Mouse (Mus musculus) left cerebral cortex, postnatal 14 days (tissue): ENCODE measurements around the gene Myom3. TPM values are rescaled to one million over a fixed set of nuclear protein-coding genes. Genes with fewer than 3 reads are reported as not detected.

Experiments used
- DNase-seq, 2 experiments: peaks; one replicate each; pipeline ENCODE4 v3.0.0; 2021 to 2022; ENCODE audit warnings: low spot score in 2 of 2, mixed read lengths in 1 of 2
- intact Hi-C: fragments of 180-260 bp; cut with DNase I; formaldehyde crosslinking; loops from one replicate; pipeline ENCODE4 v1.15.1; 2025
- total RNA-seq, 2 experiments: library from RNA; stranded (reverse); gene quantifications; 2 replicates each; pipeline ENCODE4 v1.2.3; 2021

The Myom3 gene
- total RNA-seq, 2 experiments from 2014 or later = 2.0 to 2.1 TPM

DNA sequence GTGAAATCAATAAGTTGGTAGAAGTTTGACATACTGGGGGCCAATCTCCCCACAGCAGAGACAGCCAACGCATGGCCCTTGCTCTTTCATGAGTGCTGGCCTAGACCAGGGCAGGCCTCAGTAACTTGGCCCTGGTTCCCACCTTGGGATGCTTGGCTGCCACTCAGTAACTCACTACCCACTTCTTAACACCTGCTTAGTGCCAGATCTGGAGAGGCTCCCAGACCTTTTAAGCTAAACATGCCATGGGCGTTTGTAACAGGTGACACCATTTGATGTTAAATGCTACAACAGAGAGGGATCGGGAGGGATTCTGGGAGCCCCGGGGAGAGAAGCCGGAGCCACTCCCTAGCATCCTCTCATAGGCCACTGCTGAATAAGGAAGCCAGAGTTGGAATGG is 33.3 kb downstream of the Myom3 start:
- intact Hi-C loops = no loop called here
- no peak for DNase-seq

DNA sequence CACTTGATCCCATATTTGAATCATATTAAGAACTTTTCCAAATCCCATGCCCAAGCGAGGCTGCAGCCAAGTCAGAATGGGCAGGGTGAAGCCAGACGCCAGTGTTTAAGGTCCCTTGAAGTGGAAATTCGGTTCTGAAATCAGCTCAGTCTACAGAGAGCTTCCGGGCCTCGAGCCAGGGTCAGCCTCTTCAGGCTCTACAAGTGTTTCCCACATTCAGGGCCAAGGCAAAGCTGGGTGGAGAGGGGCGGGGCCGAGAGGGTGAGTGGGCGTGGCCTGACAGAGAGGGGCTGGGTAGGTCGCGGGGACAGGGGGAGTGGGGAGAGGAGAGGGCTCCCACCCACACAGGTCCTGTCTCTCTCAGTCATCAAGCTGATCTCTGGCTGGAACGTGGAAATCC is 38.4 kb downstream of the Myom3 start:
- peak; percentile 14 to 32 for DNase-seq

DNA sequence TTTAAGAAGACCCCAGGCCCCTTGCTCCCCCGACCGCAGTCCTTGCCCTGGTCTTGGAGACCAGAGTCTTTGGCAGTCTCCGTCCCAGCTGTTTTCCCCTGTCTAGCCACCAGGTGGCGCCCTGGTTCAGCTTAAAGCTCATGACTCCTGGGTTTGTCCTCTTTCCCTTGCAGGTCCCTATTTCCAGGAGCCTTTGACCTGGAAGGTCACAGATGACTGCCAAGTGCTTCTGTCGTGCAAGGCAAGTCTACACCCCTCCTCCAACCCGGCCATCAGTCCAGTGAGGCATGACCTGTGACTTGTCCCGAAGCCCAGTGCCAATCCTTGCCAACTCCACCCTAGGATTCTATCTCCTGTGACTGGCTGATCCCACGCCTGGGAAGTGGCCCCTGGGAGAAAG is 42.0 kb downstream of the Myom3 start:
- intact Hi-C loops = no loop called here
- peak; percentile 87 to 88 for DNase-seq

More for the DNA sequence above, 38.4 kb downstream of the Myom3 start:
- intact Hi-C loops = no loop called here

DNA sequence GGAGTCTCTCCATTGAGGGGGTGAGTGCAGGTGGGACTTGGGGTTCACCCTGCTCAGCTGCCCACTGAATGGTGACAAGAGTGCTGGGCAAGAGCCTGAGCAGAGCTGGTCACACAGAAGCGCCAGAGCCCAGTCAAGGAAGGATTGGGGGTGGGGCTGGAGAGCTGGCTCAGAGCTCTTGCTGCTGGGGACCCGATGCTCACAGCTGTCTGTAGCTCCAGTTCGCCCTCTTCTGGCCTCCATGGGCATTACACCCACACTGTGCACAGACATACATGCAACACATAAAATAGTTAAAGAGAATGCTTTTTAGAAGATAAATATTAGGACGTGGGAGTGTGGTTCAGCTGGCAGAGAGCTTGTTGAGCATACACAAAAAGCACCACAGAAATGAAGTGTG is 43.8 kb downstream of the Myom3 start:
- intact Hi-C loops = loop anchor here (2.0 kb wide), 1 partner anchor 74 kb away; no protein-coding TSS in a partner anchor
- peak in 1 of 2 experiments; percentile 41 for DNase-seq

DNA sequence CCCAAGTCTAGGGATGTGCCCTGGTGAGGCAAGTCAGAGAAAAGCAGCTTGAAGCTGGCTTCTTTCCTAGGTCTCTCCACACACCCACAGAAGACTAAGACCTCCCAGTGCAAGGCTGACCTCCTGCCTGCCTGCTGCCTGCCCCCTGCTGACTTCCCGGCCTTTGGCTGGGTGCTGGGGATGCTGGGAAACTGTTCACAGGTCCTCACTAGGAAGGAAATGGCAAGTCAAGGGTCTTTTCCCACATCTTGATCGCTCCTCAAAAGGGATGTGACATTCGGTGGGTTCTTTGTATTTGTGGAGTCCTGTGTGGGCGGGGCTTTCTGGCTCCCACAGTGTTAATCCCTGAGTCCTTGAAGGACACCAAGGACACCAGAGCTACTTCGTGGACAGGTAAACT is 44.7 kb downstream of the Myom3 start:
- DNase-seq = no peak
- intact Hi-C loops = no loop called here

DNA sequence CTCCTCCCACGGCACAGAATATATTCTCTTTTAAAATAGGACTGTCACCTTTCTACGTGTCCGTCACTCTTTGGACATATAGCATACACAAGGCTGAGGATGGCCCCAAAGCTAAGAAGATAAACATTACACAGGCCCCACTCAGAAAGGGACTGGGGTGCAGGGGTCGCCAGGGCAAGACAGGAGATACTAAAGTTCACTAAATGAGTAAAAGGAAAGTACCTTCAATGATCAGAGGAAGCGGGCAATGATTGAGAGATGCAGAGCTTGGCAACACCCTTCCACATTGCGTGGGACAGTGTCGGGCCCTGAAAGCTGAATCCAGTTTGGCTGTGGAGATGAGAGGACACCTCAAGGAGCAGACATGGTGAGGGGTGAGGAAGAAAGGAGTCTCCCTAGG is 55.4 kb downstream of the Myom3 start:
- DNase-seq = no peak
- intact Hi-C loops = no loop called here

DNA sequence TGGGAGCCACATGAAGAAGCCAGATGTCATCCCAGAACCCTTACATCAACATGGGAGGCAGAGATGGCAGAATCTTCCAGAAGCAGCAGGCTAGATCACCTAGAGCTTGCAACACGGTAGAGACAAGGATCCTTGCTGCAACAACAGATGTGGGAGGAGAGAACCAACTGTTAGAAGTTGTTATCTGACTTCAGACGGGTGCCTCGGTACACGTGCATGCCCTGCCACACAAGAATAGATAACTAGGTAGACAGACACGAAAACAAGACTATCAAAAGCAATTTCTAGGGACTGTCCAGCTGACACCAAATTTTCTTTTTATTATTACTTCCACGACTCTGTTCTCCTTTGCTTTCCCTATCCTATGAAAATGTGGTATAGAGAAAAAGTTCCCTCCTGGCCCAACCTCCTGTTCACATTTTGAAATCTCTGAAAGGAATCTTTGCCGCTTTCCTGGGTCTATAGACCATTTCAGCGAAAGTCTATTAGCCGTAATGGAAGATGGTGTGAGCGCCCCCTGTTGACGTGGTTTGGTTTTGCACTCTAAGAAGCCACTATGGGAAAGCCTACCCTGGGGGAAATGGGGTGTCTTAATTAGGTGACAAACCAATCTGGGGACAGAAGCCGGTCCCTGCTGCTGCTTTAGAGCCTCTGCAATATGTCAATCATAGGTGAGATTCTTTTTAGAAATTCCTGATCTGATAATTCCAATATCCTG is 57.5 kb downstream of the Myom3 start:
- intact Hi-C loops = no loop called here
- peak in 1 of 2 experiments; percentile 59 for DNase-seq

DNA sequence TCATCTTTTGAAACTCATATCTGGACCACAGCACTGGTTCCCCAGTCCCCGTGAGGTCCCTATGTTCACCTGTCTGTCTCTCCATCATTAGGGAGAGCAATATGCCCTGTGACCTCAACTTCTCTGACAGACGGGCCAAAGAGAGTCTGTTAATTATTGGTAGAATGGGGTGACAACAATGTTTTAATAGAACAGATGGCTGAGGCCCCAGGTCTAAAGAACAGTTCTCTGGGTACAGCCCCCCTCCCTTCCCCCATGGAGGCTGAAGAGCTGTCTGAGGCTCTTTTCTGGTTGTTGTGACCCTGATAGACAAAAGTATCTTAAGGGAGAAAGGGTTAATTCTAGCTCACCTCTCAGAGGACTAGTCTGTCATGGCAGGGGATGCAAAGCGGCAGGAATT is 58.9 kb downstream of the Myom3 start:
- no peak for DNase-seq

DNA sequence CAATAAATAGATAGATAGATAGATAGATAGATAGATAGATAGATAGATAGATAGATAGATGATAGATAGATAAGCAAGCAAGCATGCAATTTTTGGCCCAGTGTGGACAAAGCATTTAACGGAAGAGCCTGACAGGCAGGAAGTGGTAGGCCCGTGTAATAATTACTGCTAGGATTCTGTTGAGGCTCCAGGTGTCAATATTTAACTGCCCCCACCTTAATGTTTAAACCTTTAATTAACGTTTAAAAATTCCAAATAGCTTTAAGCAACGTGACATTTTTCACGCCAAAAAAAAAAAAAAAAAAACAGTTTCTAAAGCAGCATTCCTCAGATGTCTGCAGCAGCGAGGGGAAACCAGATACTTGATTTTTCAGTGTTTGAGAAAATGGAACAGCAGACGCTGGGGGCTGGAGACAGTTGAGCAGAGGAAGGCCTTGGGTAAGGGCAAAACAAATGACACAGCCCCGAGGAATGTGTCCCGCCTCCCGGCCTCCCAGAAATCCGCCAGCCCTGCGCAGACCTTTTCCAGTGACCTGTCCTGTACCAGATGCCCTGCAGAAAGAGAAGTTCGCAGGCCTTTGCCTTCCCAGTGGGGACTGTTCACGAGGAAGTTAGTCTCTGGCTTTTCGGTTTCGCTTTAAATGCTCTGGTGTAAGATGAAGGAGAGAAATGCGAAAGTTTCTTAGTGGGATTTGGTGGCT is 60.5 kb downstream of the Myom3 start:
- no peak for DNase-seq
- intact Hi-C loops = loop anchor here (5.0 kb wide), 1 partner anchor 37 kb away; the partner anchor contains the start of gene Srsf10

More for the DNA sequence above, 58.9 kb downstream of the Myom3 start:
- intact Hi-C loops = no loop called here

DNA sequence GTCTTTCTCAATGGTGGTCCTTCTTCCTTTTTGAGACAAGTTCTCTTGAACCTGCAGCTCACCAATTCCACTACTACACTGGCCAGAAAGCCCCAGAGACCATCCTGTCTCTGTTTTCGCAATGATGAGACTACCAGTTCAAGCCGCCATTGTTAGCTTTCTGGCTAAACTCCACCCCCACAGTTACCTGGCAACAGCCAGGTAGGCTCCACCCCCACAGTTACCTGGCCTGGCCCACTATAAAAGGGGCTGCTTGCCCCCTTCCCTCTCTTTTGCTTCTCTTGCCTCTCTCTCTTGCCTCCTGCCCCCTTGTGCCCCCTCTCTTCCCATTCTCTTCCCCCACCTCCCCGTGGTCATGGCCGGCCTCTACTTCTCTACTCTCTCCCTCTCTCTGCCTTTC is 62.3 kb downstream of the Myom3 start:
- intact Hi-C loops = loop anchor here (5.0 kb wide), 1 partner anchor 36 kb away; the partner anchor contains the start of gene Srsf10
- no peak for DNase-seq

DNA sequence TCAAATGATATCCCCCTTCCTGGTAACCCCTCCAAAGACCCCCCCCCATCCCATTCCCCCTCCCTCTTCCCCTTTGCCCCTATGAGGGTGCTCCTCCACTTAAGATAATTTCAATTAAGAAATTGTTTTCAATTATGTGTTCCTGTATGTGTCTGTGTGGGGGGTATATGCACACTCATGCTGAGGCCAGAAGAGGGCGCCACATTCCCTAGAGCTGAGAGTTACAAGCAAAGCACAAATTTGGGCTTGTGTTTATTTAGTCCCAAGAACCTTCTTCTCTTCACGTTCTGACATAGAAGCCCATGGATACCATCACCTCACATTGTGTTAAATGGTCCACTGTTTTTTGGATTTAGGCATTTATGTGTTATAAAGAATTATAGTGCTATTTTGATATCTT is 63.8 kb downstream of the Myom3 start:
- intact Hi-C loops = loop anchor here (5.0 kb wide), 1 partner anchor 34 kb away; the partner anchor contains the start of gene Srsf10
- DNase-seq = peak in 1 of 2 experiments; percentile 60

DNA sequence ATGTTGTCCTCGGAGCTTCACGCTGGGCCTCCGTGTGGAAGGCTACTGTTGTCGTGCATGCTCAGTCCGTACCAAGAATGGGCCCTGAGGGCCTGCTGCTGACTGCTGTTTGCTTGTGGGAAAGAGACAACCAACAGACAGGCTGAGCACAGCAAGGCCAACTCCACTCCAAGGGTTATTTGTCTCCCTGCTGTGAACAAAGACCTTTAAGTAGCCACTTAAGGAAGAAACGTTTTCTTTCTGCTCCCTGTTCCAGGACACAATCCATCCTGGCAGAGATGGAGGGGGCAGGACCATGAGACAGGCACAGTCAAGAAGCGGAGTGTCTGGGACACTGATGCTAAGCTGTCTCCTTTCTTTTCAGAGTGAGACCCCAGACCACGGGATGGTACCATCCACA is 64.7 kb downstream of the Myom3 start:
- intact Hi-C loops = loop anchor here (5.0 kb wide), 1 partner anchor 33 kb away; the partner anchor contains the start of gene Srsf10

DNA sequence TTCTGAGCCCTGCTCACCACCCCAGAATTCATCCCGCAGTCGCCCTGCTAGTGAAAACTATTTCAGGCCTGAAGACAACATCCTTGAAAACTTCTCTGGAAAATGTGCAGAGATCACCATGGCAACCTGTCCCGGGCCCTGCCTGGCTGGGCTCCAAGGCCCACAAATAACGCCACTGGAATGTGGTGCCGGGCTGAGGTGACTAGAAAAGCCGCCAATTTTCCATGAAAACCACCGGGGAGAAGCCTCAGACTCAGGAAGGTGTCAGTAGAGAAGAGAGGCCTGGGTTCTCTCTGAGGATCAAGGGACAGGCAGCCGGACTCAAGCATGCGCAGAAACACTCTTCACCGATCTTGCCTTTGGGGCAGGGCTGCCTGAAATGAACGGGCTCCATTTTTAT is 69.0 kb downstream of the Myom3 start:
- intact Hi-C loops = no loop called here
- DNase-seq = peak; percentile 84 to 90

More for the DNA sequence above, 64.7 kb downstream of the Myom3 start:
- no peak for DNase-seq

DNA sequence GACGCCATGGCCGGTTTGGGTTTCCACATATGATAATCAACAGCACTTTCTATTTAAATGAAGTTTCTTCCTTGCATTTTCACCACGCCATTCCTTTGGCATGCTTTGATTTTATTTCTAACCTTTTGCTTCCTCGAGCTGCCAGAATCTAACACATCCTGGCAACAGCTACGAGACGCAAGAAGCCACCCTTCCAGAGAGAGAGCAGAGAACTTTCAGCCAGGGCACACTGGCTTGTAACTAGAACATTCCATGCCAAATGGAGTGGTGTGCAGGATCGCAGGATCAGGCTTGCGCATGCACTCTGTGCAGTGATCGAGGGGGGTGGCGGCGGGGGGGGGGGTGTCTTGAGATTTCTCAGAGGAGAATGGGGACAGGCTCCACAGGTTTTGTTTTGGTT is 72.6 kb downstream of the Myom3 start:
- DNase-seq = peak in 1 of 2 experiments; percentile 28
- intact Hi-C loops = no loop called here

DNA sequence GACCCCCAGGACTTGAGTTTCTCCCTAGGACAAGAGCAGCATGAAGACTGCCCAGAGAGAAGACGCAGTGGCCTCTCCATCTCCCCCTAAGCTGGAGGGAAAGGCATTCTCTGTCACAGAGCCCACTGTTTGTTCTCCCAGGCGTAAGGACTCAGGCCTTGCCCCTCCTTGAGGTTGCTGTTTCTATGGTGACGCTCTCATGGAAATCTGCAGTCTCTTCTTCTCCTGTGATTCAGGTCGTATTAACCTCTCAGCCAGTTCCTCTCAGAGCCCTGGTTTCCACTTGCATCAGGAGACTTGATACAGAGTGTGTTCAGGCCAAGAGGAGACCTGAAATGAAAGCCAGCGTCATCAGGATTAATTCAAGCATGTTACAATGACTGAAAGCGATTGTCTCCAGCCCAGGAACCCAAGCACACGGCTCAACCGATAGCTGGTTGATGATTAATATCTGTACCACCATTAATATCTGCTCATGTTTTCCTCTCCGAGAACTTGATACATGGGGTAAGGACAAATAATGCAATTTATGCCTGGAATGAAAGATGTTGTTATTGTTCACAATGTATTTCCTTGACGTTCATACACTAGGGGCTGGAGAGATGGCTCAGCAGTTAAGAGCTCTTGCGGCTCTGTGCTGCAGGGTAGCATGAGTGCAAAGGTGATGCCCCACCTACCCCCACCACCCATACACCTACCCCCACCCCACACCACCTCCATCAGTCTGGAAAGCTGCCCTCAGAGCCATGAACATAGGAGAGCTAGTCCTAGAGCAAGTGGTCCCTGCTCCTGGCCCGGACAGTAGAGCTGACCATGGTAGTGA is 74.0 kb downstream of the Myom3 start:
- intact Hi-C loops = no loop called here
- DNase-seq = no peak

DNA sequence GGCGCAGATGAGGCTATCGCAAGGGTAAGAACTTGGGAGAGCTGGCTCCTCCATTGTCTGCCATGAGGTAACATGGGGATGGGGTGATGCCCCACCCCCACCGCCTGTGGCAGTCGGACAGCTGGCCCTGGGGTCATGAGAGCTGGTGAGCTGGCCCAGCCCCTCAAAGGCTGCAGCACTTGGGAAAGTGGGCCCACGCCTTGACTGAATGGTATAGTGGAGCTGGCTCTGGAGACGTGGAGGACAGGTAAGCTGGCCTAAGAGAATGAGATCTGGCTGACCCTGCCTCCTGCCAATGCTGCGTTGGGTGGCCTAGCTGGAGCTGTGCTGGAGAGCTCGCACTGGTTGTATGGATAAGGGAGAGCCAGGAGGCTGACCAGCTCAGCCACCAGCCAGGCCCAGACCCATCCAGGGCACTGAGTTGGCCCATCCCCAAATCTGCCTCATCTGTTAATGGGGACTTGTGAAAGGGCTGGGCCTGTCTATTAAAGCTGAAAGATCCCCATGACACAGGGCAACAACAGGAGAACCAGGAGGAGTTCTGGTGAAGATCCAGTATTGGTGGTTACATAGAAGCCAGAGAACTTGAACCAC is 74.7 kb downstream of the Myom3 start:
- no peak for DNase-seq
- intact Hi-C loops = no loop called here

DNA sequence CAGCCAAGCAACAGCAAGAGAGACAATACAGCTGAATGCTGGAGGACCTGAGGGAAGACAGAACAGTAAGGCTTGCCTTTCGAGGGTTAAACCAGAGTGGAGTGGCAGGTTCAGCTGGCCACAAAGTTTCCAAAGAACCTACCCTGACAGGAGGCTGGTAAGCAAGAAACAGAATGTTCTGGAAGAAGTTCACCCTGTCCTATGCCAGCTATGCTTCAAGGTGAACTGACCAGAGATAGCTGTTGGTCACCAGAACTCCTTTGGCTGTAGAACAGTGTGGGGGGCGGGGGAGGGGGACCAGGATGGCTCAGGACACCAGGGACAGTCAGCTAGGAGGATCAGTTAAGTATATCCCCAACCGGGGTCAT is 79.4 kb downstream of the Myom3 start:
- intact Hi-C loops = no loop called here
- DNase-seq = no peak

DNA sequence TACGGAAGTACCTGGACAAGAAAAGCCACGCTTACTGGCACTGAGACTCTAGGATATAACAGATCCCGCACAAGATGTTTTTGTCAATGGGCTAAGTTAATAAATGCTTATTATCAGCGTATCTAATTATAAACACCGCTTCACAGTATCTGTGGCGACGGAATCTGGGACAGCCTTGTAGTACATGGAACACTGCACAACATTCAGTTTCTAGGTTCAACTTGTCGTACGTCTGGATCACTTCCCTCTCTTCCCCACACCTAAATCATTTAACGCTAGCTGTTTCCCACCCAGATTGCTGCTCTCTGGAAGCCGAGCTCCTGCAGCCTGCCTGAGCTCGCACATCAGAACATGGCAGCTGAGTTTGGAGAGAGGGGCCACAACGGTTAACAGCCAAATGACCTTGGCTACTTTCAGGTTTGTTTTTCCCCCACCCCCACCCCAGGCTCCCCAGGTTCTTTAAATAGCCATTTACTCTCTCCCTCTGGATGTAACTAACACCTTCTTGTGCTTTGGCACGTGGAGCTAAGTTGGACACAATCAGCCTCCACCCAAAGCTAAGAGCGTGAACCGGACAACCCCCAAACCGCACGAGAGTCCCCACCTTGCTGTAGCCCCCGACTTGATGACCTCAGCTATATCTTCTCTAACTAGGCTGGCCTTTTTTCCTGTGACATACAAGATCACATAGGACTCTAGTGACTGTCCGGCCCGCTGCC is 79.9 kb downstream of the Myom3 start:
- peak in 1 of 2 experiments; percentile 39 for DNase-seq
- intact Hi-C loops = no loop called here

DNA sequence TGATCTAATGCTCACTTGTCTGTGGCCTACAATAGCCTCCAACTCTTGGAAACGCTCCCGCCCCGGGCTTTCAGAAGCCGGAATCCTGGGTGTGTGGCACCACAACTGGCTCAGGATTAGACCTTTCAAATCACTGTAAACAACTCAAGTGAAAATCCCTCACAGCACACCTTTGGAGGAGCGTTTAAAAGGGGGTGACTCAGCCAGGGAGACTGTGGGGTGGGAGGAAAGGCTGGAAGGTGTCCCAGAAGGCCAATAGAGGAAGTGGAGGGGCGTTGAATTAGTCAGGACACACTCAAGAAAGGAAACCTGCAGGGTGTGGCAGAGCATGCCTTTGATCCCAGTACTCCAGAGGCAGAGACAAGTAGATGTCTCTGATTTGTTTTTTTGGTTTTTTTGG is 84.9 kb downstream of the Myom3 start:
- DNase-seq = no peak
- intact Hi-C loops = no loop called here
